Mouse (Mus musculus): ENCODE data around the gene Ttc41.

Ttc41 gene

DNA sequence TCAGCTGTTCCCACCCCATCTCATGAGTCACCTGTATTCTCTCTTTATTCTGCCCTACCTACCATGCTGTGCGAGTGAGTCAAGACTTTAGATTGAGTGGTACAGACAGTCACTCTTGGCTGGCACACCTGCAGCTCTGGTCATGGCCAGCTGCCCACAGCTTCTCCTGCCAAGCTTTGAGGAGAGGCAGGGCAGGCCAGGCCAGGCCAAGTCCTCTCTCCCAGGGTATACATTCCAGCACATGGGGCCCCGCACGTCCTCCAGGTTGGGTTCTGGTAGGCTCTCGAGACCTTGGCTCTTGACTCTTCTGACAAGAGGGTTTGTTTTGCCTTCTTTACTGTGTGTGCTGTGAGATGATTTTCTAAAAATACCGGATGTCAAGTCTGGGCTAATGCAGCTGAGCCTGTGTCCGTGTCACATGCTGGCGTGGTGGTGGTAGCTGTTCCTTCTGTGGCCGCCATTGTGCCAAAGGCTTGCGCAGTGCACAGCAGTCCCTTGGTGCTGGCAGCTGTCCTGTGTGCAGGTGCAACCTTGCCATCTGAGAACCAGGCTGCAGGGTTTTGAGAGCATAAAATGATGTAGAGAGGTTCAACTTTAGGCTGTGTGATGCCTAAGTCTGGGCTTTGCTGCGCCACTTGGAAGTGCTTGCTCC lies 120.4 kb downstream of the Ttc41 start:
- no peak for DNase-seq (ENCODE audit: low spot score in 2 of 2)

Data from spleen, postnatal 36 days (tissue).